Mouse (Mus musculus) heart, embryonic 14.5 days (tissue): ENCODE measurements at regions not wholly inside any gene's neighbourhood (a gene's known extent, or its start where the extent isn't known, plus 50 kb on each side); places are given as distances from the start of the nearest gene placed in this dataset.
A peak's percentile ranks its signal among the peaks of the same experiment; 100 is the strongest.

Experiments
- ATAC-seq: fragments of 200-750 bp; cut with Nextera tagmentation; 2 replicates; pipeline ENCODE4 v1.8.0; 2017; ENCODE audit warnings: low read depth, moderate TSS enrichment; ENCODE audit not compliant: insufficient number of reproducible peaks, insufficient read depth, low FRiP score
- H3K27ac ChIP-seq, 2 experiments: fragments of 200-500 bp in 1 of 2; fragments of 300-500 bp in 1 of 2; sonication (generic) in 1 of 2; replicated peaks in 1 of 2; 2 replicates each; pipeline ENCODE4 v1.5.1; 2012 to 2014; ENCODE audit warnings: low read depth in 2 of 2, low read length in 2 of 2, control low read depth in 1 of 2, mild to moderate bottlenecking in 1 of 2, mixed read lengths in 1 of 2; ENCODE audit not compliant: control insufficient read depth in 1 of 2, insufficient read depth in 1 of 2
- H3K27me3 ChIP-seq: fragments of 300-500 bp; sonication (generic); 2 replicates; pipeline ENCODE4 v1.6.1; 2014; ENCODE audit warnings: mild to moderate bottlenecking, low read length, control low read depth; ENCODE audit not compliant: control insufficient read depth, insufficient read depth
- H3K36me3 ChIP-seq: fragments of 300-500 bp; sonication (generic); 2 replicates; pipeline ENCODE4 v1.6.1; 2014; ENCODE audit warnings: mild to moderate bottlenecking, control low read depth, low read length, mixed read lengths; ENCODE audit not compliant: control insufficient read depth, insufficient read depth
- H3K4me1 ChIP-seq, 2 experiments: fragments of 200-500 bp in 1 of 2; fragments of 300-500 bp in 1 of 2; sonication (generic) in 1 of 2; 2 replicates each; pipeline ENCODE4 v1.6.1; 2012 to 2014; ENCODE audit warnings: low read length in 2 of 2, control low read depth in 1 of 2, mixed read lengths in 1 of 2; ENCODE audit not compliant: control insufficient read depth in 2 of 2, insufficient read depth in 2 of 2
- H3K4me2 ChIP-seq: fragments of 300-500 bp; sonication (generic); 2 replicates; pipeline ENCODE4 v1.6.1; 2014; ENCODE audit warnings: mild to moderate bottlenecking, low read length
- H3K4me3 ChIP-seq, 2 experiments: fragments of 200-500 bp in 1 of 2; fragments of 300-500 bp in 1 of 2; sonication (generic) in 1 of 2; 2 replicates each; pipeline ENCODE4 v1.5.1; 2012 to 2014; ENCODE audit warnings: low read length in 2 of 2, mild to moderate bottlenecking in 2 of 2, control low read depth in 1 of 2, low read depth in 1 of 2, moderate library complexity in 1 of 2; ENCODE audit not compliant: control insufficient read depth in 1 of 2, insufficient read depth in 1 of 2
- H3K9ac ChIP-seq: fragments of 300-500 bp; sonication (generic); 2 replicates; pipeline ENCODE4 v1.6.1; 2014; ENCODE audit warnings: mild to moderate bottlenecking, low read length
- H3K9me3 ChIP-seq: fragments of 300-500 bp; sonication (generic); 2 replicates; pipeline ENCODE4 v1.6.1; 2016; ENCODE audit warnings: low read length, control low read depth; ENCODE audit not compliant: control insufficient read depth
- WGBS: fragments of 180-500 bp; shearing (Covaris S2); extraction: QIAGEN DNeasy Blood & Tissue Kit; methylation state at CpG from one replicate; pipeline ENCODE4 v1.1.7; 2014; 5-methylcytosine and 5-hydroxymethylcytosine counted together

DNA sequence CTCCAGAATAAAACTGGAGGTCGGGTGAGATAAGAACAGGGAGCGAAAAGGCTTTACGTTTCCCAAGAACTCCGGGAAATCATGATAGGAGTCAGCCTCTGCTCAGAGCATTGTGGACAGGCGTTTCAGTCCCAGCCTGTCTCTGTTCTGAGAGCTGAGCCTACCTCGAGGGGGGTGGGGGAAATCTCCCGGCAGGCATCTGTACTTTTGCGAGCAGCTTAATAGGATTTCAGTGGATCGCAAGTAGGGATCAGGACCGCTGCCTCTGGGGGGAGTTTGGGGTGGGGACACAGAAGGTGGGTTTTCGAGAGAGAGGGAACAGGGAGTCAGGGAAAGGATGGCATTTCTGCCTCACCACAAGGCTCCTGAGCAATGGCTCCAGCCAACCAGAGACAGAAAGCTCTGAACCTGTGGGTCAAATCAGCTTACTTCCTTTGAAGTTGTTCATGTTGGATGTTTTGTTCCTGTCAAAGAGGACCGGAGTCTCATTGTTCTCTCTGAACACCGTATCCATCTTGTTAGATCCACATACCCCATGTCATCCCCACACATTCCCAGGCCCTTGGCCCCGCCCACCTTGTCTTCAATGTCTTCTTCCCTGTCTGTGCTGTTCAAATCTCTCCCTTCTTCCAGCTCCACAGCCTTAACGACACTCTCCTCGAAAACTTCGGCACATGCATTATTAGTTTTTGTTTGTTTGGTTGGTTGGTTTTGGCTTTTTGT lies 109.5 kb downstream of the Trim29 start:
- peaks cover 6 to 7% of the 10 kb centered on the region in 2 experiments; a peak in 2 of 4 replicates for H3K4me1 ChIP-seq
- H3K9ac ChIP-seq = no peak overlapping the region
- H3K27me3 ChIP-seq = peaks cover 22% of the 10 kb centered on the region
- H3K4me3 ChIP-seq = no peak overlapping the region
- no peak overlapping the region for H3K27ac ChIP-seq
- peak overlapping the region; percentile 31; the same call in 1 of the 2 replicates for H3K4me2 ChIP-seq
- 18% methylated on average over 17 of the region's 17 CpGs for WGBS
- no peaks in the 10 kb centered on the region for H3K9me3 ChIP-seq
- H3K36me3 ChIP-seq = no peaks in the 10 kb centered on the region
- ATAC-seq = no peak

DNA sequence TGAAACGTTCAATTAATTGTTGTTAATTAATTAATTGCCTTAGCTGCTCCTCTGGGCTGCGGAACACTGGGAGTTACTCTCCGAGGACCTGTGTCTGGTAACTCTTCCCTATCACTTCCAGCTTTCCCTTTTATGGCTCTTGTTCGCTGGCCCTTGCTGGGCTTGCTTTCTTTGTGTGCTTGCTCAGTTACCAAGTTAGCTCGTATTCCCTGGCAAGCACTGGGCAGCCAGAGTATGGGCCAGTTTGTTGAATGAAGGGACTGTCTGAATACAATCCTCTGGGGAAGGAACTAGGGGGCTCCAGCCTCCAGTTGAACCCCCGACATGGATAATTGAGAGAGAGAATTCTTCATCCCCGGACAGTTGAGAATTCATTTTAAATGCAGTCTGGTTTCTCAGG lies 116.4 kb downstream of the Trim29 start:
- H3K36me3 ChIP-seq = no peaks in the 10 kb centered on the region
- WGBS = 37% methylated on average over 7 of the region's 7 CpGs
- H3K4me3 ChIP-seq = no peak overlapping the region
- H3K9me3 ChIP-seq = no peaks in the 10 kb centered on the region
- no peaks in the 10 kb centered on the region for H3K27me3 ChIP-seq
- no peak overlapping the region for H3K27ac ChIP-seq
- no peak overlapping the region for H3K9ac ChIP-seq
- peaks cover 6 to 7% of the 10 kb centered on the region in 2 experiments; a peak in 2 of 4 replicates for H3K4me1 ChIP-seq
- no peak overlapping the region for H3K4me2 ChIP-seq
- no peak for ATAC-seq

GRCm38 (mm10) chr9:43433953-43434352 lies 123.3 kb downstream of the Trim29 start:
- WGBS = 55% methylated on average over 3 of the region's 3 CpGs
- no peaks in the 10 kb centered on the region for H3K36me3 ChIP-seq
- no peak overlapping the region for H3K9ac ChIP-seq
- H3K27me3 ChIP-seq = no peaks in the 10 kb centered on the region
- ATAC-seq = no peak
- H3K4me3 ChIP-seq = no peak overlapping the region
- no peaks in the 10 kb centered on the region for H3K4me1 ChIP-seq
- H3K4me2 ChIP-seq = no peak overlapping the region
- H3K27ac ChIP-seq = no peak overlapping the region
- H3K9me3 ChIP-seq = no peaks in the 10 kb centered on the region

DNA sequence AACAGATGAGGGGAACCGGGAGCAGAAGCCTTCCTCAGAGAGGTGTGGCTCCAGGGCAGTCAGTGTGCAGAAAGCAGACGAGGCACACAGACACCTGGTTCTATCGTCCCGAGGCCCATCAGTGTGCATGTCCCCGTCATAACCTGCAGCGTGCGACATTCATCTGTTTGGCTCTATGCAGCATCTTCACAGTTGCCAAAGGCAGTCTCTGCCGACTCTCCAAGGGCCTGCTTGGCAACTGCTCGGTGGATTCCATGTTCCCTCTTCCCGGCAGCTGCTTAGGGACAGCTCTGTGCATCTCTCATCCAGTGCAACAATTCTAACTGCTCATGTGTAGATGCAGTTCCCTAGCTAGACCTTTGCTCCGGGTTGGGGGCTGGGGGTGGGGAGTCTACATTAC lies 127.8 kb downstream of the Trim29 start:
- Histone ChIP-seq H3K4me3 (no peak overlapping the region), H3K27me3 (no peaks in the 10 kb centered on the region), H3K36me3 (no peaks in the 10 kb centered on the region), H3K9me3 (no peaks in the 10 kb centered on the region), H3K4me2 (no peak overlapping the region), H3K4me1 (no peaks in the 10 kb centered on the region), H3K9ac (no peak overlapping the region), H3K27ac (no peak overlapping the region)
- WGBS = 88% methylated on average over 11 of the region's 11 CpGs
- no peak for ATAC-seq

GRCm38 (mm10) chr9:43440959-43441510 lies 130.4 kb downstream of the Trim29 start:
- no peak overlapping the region for H3K27ac ChIP-seq
- WGBS = 54% methylated on average over 5 of the region's 5 CpGs

DNA sequence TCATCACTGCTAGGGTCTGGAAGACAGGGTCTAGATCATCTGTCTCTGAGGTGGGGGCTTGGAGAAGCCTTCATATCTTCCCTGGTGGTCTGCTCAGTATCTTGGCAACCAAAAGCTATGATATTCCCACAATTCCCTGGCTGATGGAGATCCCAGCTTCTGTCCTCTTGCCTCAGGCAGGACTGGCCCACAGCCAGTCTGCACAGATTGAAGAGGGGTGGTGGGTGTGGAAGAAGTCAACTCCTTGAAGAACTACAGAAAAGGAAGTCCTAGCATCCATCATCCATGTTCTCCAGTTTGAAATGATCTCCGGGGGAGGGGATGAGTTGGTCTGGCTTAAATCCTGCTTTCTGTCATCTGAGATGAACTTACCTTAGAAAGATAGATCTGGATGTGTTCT lies 134.8 kb downstream of the Trim29 start:
- H3K27me3 ChIP-seq = no peaks in the 10 kb centered on the region
- WGBS = 77% methylated on average over 1 of the region's 1 CpGs

More at GRCm38 (mm10) chr9:43440959-43441510, 130.4 kb downstream of the Trim29 start:
- no peak overlapping the region for H3K4me3 ChIP-seq
- H3K36me3 ChIP-seq = no peaks in the 10 kb centered on the region
- no peak overlapping the region for H3K9ac ChIP-seq
- H3K4me2 ChIP-seq = no peak overlapping the region
- H3K4me1 ChIP-seq = no peaks in the 10 kb centered on the region
- no peak for ATAC-seq
- no peaks in the 10 kb centered on the region for H3K9me3 ChIP-seq
- no peaks in the 10 kb centered on the region for H3K27me3 ChIP-seq

DNA sequence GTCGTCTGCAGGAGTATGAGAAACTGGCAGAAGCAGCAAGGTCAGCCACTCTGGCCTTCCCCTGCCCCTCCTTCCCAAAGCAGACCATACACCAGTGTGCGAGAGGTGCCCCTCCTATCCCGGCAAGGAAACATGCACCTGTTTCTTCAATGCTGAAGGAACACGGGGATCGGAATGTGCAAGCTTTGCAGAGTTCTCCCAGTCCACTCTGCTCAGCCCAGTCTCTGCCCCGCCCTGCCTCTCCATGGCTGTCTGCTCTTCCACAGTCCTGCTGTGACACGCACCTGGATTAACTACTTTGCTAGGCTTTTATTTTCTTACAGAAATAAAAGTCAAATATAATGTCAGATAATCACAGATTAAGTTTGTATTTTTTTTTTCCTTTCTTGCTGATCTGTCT lies 136.7 kb downstream of the Trim29 start:
- Histone ChIP-seq H3K36me3 (no peaks in the 10 kb centered on the region), H3K27me3 (peaks cover 11% of the 10 kb centered on the region), H3K4me1 (no peaks in the 10 kb centered on the region), H3K9ac (no peak overlapping the region), H3K9me3 (no peaks in the 10 kb centered on the region), H3K27ac (no peak overlapping the region), H3K4me3 (no peak overlapping the region), H3K4me2 (no peak overlapping the region)
- WGBS = 63% methylated on average over 7 of the region's 7 CpGs
- no peak for ATAC-seq

More for the DNA sequence above, 134.8 kb downstream of the Trim29 start:
- H3K9me3 ChIP-seq = no peaks in the 10 kb centered on the region
- no peaks in the 10 kb centered on the region for H3K4me1 ChIP-seq
- no peak overlapping the region for H3K27ac ChIP-seq
- H3K36me3 ChIP-seq = no peaks in the 10 kb centered on the region
- no peak for ATAC-seq
- no peak overlapping the region for H3K4me3 ChIP-seq
- H3K9ac ChIP-seq = no peak overlapping the region
- H3K4me2 ChIP-seq = no peak overlapping the region

DNA sequence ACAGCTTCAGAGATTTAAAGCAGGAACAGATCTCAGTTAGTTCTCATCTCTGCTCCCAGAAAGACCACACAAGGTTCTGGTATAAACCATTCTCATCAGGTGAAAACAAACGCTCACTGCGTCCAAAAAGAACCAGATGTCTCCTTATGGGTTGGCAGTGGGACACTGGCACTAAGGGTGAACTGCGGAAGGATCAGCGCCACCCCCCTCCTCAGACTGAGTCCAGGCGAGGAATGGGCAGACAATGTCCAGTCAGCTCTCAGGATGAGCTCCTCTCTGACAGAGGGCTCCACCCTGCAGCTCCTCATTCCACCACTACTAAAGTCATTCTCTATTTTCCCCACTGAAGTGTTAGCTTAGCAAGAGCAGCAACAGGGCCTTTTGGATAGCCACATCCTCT lies 138.3 kb downstream of the Trim29 start:
- whole genome bisulfite sequencing = 85% methylated on average over 5 of the region's 5 CpGs
- Histone ChIP-seq H3K27me3 (peaks cover 24% of the 10 kb centered on the region), H3K9me3 (no peaks in the 10 kb centered on the region), H3K27ac (no peak overlapping the region), H3K4me2 (no peak overlapping the region), H3K36me3 (no peaks in the 10 kb centered on the region), H3K4me1 (no peaks in the 10 kb centered on the region), H3K4me3 (no peak overlapping the region), H3K9ac (no peak overlapping the region)
- ATAC-seq = no peak
